Mouse (Mus musculus): Measurements from ENCODE around the gene Chn2.

Gene Chn2

GRCm38 (mm10) chr6:54076625-54077024 lies 37.3 kb downstream of the Chn2 start:
- DNase-seq (ENCODE audit: low spot score): no peak

- DNase-seq (ENCODE audit: low spot score): no peak
Observed at GRCm38 (mm10) chr6:54078269-54078668, 38.9 kb downstream of the Chn2 start.

- DNase-seq (ENCODE audit: low spot score): no peak
Observed at GRCm38 (mm10) chr6:54079881-54080280, 40.5 kb downstream of the Chn2 start.

GRCm38 (mm10) chr6:54080518-54081285 lies 41.3 kb downstream of the Chn2 start:
- DNase-seq (ENCODE audit: low spot score): no peak

GRCm38 (mm10) chr6:54082576-54082975 lies 43.2 kb downstream of the Chn2 start:
- no peak for DNase-seq (ENCODE audit: low spot score)

- DNase-seq (ENCODE audit: low spot score): no peak
Observed at GRCm38 (mm10) chr6:54084046-54084445, 44.7 kb downstream of the Chn2 start.

- DNase-seq (ENCODE audit: low spot score): no peak
Observed at GRCm38 (mm10) chr6:54085009-54085408, 45.7 kb downstream of the Chn2 start.

GRCm38 (mm10) chr6:54088168-54088567 lies 48.8 kb downstream of the Chn2 start:
- no peak for DNase-seq (ENCODE audit: low spot score)

GRCm38 (mm10) chr6:54090822-54091221 lies 51.5 kb downstream of the Chn2 start:
- no peak for DNase-seq (ENCODE audit: low spot score)

GRCm38 (mm10) chr6:54092920-54093319 lies 53.6 kb downstream of the Chn2 start:
- no peak for DNase-seq (ENCODE audit: low spot score)

- no peak for DNase-seq (ENCODE audit: low spot score)
Observed at GRCm38 (mm10) chr6:54096147-54096761, 56.9 kb downstream of the Chn2 start.

GRCm38 (mm10) chr6:54096836-54097235 lies 57.5 kb downstream of the Chn2 start:
- DNase-seq (ENCODE audit: low spot score): no peak

GRCm38 (mm10) chr6:54098339-54098738 lies 59.0 kb downstream of the Chn2 start:
- DNase-seq (ENCODE audit: low spot score): no peak

GRCm38 (mm10) chr6:54099659-54100058 lies 60.3 kb downstream of the Chn2 start:
- no peak for DNase-seq (ENCODE audit: low spot score)

GRCm38 (mm10) chr6:54102210-54102609 lies 62.9 kb downstream of the Chn2 start:
- no peak for DNase-seq (ENCODE audit: low spot score)

- no peak for DNase-seq (ENCODE audit: low spot score)
Observed at GRCm38 (mm10) chr6:54103276-54103975, 64.1 kb downstream of the Chn2 start.

GRCm38 (mm10) chr6:54111416-54111984 lies 72.1 kb downstream of the Chn2 start:
- DNase-seq (ENCODE audit: low spot score): no peak

- no peak for DNase-seq (ENCODE audit: low spot score)
Observed at GRCm38 (mm10) chr6:54113338-54113737, 74.0 kb downstream of the Chn2 start.

GRCm38 (mm10) chr6:54114412-54114811 lies 75.1 kb downstream of the Chn2 start:
- no peak for DNase-seq (ENCODE audit: low spot score)

- no peak for DNase-seq (ENCODE audit: low spot score)
Observed at GRCm38 (mm10) chr6:54116299-54116698, 76.9 kb downstream of the Chn2 start.

GRCm38 (mm10) chr6:54117001-54117591 lies 77.7 kb downstream of the Chn2 start:
- DNase-seq (ENCODE audit: low spot score): no peak

GRCm38 (mm10) chr6:54118395-54118794 lies 79.0 kb downstream of the Chn2 start:
- no peak for DNase-seq (ENCODE audit: low spot score)

Data from ovary, postnatal 14 days (tissue).